Mouse (Mus musculus) hindbrain, embryonic 16.5 days (tissue): ENCODE data around the gene Cav1. TPM values are rescaled to one million over a fixed set of nuclear protein-coding genes. Genes with fewer than 3 reads are reported as not detected.

ENCODE experiments used
- ATAC-seq: fragments of 200-750 bp; cut with Nextera tagmentation; 2 replicates; pipeline ENCODE4 v1.8.0; 2017; ENCODE audit warnings: moderate TSS enrichment, moderate library complexity
- H3K27ac ChIP-seq: fragments of 300-500 bp; sonication (generic); 2 replicates; pipeline ENCODE4 v1.5.1; 2014; ENCODE audit warnings: low read depth, mild to moderate bottlenecking, control low read depth, low read length, moderate library complexity
- H3K27me3 ChIP-seq: fragments of 300-500 bp; sonication (generic); replicated peaks from 2 replicates; pipeline ENCODE4 v1.6.1; 2014; ENCODE audit warnings: low read length; ENCODE audit not compliant: control insufficient read depth, insufficient read depth
- H3K36me3 ChIP-seq: fragments of 300-500 bp; sonication (generic); 2 replicates; pipeline ENCODE4 v1.6.1; 2014; ENCODE audit warnings: mild to moderate bottlenecking, low read length, moderate library complexity, mixed read lengths; ENCODE audit not compliant: control insufficient read depth, insufficient read depth
- H3K4me1 ChIP-seq: fragments of 300-500 bp; sonication (generic); 2 replicates; pipeline ENCODE4 v1.6.1; 2014; ENCODE audit warnings: low read depth, low read length; ENCODE audit not compliant: control insufficient read depth, insufficient read depth
- H3K4me2 ChIP-seq: fragments of 300-500 bp; sonication (generic); 2 replicates; pipeline ENCODE4 v1.6.1; 2014; ENCODE audit warnings: mild to moderate bottlenecking, low read length, control low read depth, moderate library complexity
- H3K4me3 ChIP-seq: fragments of 300-500 bp; sonication (generic); 2 replicates; pipeline ENCODE4 v1.5.1; 2014; ENCODE audit warnings: mild to moderate bottlenecking, low read length, control low read depth, moderate library complexity
- H3K9ac ChIP-seq: fragments of 300-500 bp; sonication (generic); 2 replicates; pipeline ENCODE4 v1.6.1; 2014; ENCODE audit warnings: low read depth, mild to moderate bottlenecking, control low read depth, low read length, moderate library complexity
- H3K9me3 ChIP-seq: fragments of 300-500 bp; sonication (generic); 2 replicates; pipeline ENCODE4 v1.6.1; 2014; ENCODE audit warnings: mild to moderate bottlenecking, low read length, moderate library complexity; ENCODE audit not compliant: control insufficient read depth
- WGBS: fragments of 180-500 bp; shearing (Covaris S2); extraction: QIAGEN DNeasy Blood & Tissue Kit; methylation state at CpG from one replicate; pipeline ENCODE4 v1.1.7; 2014; 5-methylcytosine and 5-hydroxymethylcytosine counted together
- polyA plus RNA-seq: library from polyadenylated mRNA; unstranded; fragments of >200 nt; fragmentation: Nextera tagmentation; extraction: Ambion mirVana; gene quantifications from 2 replicates; pipeline ENCODE4 v1.2.1, GENCODE M21; 2015

The Cav1 gene
- polyA plus RNA-seq, 1 experiment from 2014 or later: 45.8 TPM

GRCm38 (mm10) chr6:17314659-17315616 is 8.8 kb downstream of the Cav1 start:
- H3K27ac ChIP-seq: no peak overlapping the region
- H3K4me3 ChIP-seq: no peak overlapping the region
- H3K9ac ChIP-seq: no peak overlapping the region
- no peaks in the 10 kb centered on the region for H3K4me1 ChIP-seq
- H3K4me2 ChIP-seq: no peak overlapping the region
- no peak for ATAC-seq
- H3K36me3 ChIP-seq: no peaks in the 10 kb centered on the region
- H3K9me3 ChIP-seq: no peaks in the 10 kb centered on the region
- H3K27me3 ChIP-seq: 0 out of 2 replicates have a peak, but pooled peaks cover under 1% of the 10 kb centered on the region
- WGBS: 85% methylated on average over 5 of the region's 5 CpGs

DNA sequence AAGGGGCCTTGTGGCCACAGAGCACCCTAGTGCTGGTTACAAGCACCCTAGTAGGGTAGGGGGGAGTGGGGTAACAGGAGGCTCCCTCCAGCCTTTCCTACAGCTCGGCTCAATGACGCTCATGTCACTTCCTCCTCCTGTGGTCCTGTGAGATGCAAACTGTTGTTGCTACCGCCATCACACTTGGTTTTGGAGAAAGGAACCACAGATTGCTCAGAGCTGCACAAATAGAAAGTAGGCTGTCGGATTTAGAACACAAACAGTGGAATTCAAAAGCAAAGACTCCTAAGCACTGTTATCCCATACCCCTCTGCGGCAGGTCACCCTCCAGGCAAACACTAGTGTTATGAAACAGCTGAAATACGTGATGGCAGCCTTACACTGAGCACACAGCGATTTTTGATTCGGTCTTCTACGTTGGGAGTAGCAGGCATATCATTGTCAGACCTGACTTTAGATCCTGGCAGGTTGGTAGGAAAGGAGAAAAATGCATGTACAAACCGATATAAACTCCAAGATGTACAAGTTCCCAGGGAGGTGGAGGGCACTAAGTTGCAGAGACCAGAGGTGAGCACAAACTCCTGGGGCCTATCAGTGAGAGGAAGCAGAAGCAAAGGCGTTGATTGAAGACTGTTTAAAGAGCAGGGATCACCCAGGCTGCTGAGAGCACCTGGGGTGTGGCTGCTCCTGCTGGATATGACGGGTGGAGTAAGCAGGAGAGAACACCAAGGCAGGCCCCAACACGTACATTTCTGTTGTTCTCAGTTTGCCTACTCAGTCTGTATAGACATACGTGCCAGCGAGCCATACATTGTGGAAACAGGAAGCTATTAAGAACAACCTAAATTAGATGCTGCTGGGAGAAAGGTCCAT is 10.4 kb downstream of the Cav1 start:
- Histone ChIP-seq H3K36me3 (no peaks in the 10 kb centered on the region), H3K27me3 (no peaks in the 10 kb centered on the region), H3K4me2 (no peak overlapping the region), H3K9ac (no peak overlapping the region), H3K4me1 (no peaks in the 10 kb centered on the region), H3K4me3 (no peak overlapping the region), H3K27ac (no peak overlapping the region), H3K9me3 (no peaks in the 10 kb centered on the region)
- no peak for ATAC-seq
- 77% methylated on average over 15 of the region's 15 CpGs for WGBS

- Histone ChIP-seq H3K27ac (no peak overlapping the region), H3K4me1 (no peaks in the 10 kb centered on the region), H3K9me3 (no peaks in the 10 kb centered on the region), H3K4me2 (no peak overlapping the region), H3K27me3 (no peaks in the 10 kb centered on the region), H3K9ac (no peak overlapping the region), H3K4me3 (no peak overlapping the region), H3K36me3 (no peaks in the 10 kb centered on the region)
- ATAC-seq: no peak
- WGBS: 31% methylated on average over 1 of the region's 1 CpGs
These were observed 11.0 kb downstream of the Cav1 start for GRCm38 (mm10) chr6:17317167-17317524.

DNA sequence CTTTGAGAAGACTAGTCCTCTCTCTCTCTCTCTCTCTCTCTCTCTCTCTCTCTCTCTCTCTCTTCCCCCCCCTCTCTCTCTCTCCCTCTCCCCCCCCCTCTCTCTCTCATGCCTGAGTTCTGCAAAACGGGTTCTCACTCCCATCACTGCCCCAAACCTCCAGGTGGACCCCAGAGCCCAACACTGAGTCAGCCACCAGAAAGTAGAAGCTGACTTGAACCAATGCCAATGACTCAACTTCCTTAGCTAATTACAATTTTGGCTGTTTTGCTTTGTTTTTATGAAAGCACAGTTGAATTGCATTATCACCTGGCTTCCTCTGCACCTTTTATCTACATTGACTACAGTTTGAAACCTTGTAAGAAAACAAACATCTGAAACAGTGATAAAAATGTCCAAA is 11.8 kb downstream of the Cav1 start:
- Histone ChIP-seq H3K27ac (no peak overlapping the region), H3K4me2 (no peak overlapping the region), H3K4me1 (no peaks in the 10 kb centered on the region), H3K9me3 (no peaks in the 10 kb centered on the region), H3K9ac (no peak overlapping the region), H3K36me3 (no peaks in the 10 kb centered on the region), H3K4me3 (no peak overlapping the region), H3K27me3 (no peaks in the 10 kb centered on the region)
- 61% methylated on average over 1 of the region's 1 CpGs for WGBS
- ATAC-seq: no peak

DNA sequence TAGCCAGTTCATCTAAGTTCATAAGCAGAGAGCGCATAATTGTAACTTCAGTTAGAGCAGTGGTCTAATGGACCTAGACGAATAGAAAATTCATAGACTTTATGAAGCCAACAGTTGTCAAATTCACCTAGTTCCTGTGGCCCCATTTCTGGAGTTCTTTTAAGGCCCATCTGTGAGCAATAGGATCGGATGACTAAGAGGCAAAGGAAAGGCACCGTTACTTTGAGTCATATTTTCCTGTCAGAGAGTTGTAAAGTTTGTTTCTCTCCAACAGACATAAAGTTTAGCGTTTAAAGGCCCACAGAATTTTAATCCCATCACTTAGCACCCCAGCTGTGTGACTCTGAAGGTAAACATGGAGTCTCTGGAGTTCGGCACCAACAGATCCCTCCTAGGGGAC is 15.8 kb downstream of the Cav1 start:
- H3K4me2 ChIP-seq: no peak overlapping the region
- H3K27ac ChIP-seq: no peak overlapping the region
- H3K36me3 ChIP-seq: no peaks in the 10 kb centered on the region
- no peak overlapping the region for H3K9ac ChIP-seq
- no peaks in the 10 kb centered on the region for H3K4me1 ChIP-seq
- H3K9me3 ChIP-seq: no peaks in the 10 kb centered on the region
- ATAC-seq: no peak
- no peak overlapping the region for H3K4me3 ChIP-seq
- H3K27me3 ChIP-seq: no peaks in the 10 kb centered on the region
- 86% methylated on average over 6 of the region's 6 CpGs for WGBS

DNA sequence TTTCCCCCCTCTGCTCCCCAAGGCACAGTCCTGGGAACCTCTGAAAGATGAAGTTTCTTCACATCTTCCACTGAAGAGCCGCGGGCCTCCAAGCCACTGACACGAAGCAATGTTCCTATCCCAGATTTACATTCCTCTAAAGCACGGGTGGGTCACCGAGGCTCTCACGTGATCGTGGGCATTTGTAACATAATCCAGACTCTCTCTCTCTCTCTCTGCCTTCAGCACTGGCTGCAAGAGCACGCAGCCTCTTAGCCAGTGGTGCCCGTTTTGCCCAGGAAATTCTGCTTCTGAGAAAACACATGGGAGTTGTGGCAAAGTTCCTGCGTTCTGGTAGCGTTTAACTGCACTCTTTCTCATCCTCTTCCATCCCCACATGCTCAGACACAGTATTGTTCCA is 21.1 kb downstream of the Cav1 start:
- ATAC-seq: no peak
- Histone ChIP-seq H3K9me3 (no peaks in the 10 kb centered on the region), H3K4me1 (no peaks in the 10 kb centered on the region), H3K4me2 (no peak overlapping the region), H3K27ac (no peak overlapping the region), H3K4me3 (no peak overlapping the region), H3K9ac (no peak overlapping the region), H3K27me3 (no peaks in the 10 kb centered on the region), H3K36me3 (no peaks in the 10 kb centered on the region)
- 65% methylated on average over 11 of the region's 11 CpGs for WGBS

- Histone ChIP-seq H3K4me3 (no peak overlapping the region), H3K4me1 (no peaks in the 10 kb centered on the region), H3K9ac (no peak overlapping the region), H3K27ac (no peak overlapping the region), H3K4me2 (no peak overlapping the region), H3K27me3 (no peaks in the 10 kb centered on the region), H3K36me3 (no peaks in the 10 kb centered on the region), H3K9me3 (no peaks in the 10 kb centered on the region)
- WGBS: 82% methylated on average over 3 of the region's 3 CpGs
- ATAC-seq: no peak
These were observed 23.7 kb downstream of the Cav1 start for GRCm38 (mm10) chr6:17329801-17330200.

DNA sequence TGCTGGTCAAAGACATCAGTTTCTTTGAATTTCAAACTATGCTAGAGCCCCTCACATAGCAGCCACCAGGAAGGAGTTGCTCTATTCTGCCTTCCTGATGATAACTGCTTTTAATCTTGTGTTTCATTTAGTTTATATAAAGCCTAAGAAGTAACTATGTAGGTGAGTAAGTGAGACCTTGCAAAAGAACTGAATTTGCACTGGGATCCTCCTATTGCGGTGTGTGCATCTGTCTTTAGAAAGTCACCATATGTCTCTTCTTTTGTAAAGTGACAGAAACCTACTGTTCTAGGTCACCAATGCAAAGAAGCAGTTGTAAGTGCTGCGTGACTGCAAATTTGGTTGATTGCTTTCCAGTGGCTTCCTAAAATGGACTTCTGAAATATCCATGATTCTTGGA is 31.6 kb downstream of the Cav1 start:
- Histone ChIP-seq H3K9ac (no peak overlapping the region), H3K4me3 (no peak overlapping the region), H3K36me3 (no peaks in the 10 kb centered on the region), H3K27me3 (no peaks in the 10 kb centered on the region), H3K4me2 (no peak overlapping the region), H3K9me3 (no peaks in the 10 kb centered on the region), H3K27ac (no peak overlapping the region), H3K4me1 (no peaks in the 10 kb centered on the region)
- ATAC-seq: no peak
- WGBS: 87% methylated on average over 2 of the region's 2 CpGs

DNA sequence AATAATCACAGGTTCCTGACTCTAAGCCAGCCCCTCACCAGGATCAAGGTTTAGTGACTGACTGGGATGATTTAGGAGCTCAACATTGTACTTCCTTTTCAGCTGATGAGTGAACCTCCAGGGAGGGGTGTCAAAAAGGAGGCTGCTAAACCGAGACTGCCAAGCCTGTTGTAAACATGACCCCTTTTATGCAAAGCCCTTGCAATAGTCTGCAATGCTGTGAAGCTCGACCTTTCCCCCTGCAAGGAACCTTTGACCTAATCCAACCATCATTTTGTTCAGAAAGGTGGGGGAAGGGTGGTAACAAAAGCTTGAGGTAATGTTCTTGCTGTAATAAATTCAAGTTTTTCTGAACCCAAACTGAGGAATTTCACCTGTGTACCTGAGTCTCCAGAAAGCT is 34.3 kb downstream of the Cav1 start:
- Histone ChIP-seq H3K36me3 (no peaks in the 10 kb centered on the region), H3K4me3 (no peak overlapping the region), H3K9me3 (no peaks in the 10 kb centered on the region), H3K4me1 (no peaks in the 10 kb centered on the region), H3K4me2 (no peak overlapping the region), H3K27me3 (no peaks in the 10 kb centered on the region), H3K27ac (no peak overlapping the region), H3K9ac (no peak overlapping the region)
- no peak for ATAC-seq
- 10% methylated on average over 2 of the region's 2 CpGs for WGBS
